Mouse (Mus musculus) T-cell, adult 2 months (primary cell): Measurements from ENCODE around the gene Ccr7.

Experiments used
- DNase-seq: peaks from one replicate; pipeline ENCODE4 v3.0.0; 2022; ENCODE audit warnings: low spot score

The Ccr7 gene

DNA sequence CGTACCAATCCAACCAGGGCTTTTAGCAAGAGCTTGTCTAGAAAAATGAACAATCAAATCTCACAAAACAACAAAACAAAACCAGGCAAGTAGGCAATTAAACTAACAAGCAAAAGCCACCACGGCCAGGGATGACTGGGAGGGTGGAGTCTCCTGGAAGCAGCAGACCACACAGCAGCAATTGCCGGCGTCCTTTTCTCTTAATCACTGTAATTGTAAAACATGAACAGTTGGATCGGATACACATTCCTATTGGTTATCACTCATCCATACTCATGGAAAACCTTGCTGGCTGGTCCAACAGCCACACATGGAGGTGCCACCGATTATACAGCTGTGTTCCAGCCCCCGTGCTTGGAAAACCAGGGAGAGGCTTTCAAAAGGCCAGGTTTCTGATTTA is 37.0 kb downstream of the Ccr7 start:
- DNase-seq, result no peak

DNA sequence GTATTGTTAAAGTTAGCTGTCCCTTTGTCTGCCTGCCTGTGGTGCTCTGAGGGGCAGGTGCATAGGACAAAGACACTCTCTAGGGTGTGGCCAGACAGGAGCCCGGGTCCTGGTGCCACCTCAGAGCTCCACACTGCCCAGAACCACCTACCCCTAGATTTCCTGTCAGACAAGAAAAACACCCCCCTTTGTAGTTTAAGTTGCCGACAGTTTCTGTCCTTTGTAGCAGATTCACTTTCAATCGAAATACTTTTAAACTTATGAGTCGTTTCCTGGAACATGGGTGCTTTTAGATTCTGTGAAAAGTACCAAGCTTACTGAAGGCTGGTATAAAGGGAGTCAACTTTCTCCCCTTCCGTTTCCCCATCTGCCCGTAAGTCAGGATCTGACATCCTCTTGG is 38.9 kb downstream of the Ccr7 start:
- peak; percentile 69 for DNase-seq

DNA sequence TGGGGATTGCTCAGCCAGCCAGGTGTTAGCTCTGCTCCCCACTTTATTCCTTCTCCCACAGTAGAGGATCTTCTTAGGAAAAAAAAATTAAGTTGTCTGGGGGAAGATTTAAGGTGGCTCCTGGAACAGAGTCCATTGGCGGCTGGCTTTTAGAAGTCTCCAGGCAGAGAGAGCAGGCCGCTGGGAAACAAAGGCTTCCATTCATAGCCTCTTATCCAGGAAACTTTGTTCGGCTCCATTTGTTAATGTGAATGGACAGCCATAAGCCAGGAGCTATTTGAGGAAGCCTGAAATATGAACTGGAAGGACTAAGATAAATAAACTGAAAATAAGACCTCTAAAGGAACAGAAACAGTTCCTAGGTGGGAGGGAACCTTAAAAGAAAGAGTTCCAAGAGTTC is 41.8 kb downstream of the Ccr7 start:
- no peak for DNase-seq

DNA sequence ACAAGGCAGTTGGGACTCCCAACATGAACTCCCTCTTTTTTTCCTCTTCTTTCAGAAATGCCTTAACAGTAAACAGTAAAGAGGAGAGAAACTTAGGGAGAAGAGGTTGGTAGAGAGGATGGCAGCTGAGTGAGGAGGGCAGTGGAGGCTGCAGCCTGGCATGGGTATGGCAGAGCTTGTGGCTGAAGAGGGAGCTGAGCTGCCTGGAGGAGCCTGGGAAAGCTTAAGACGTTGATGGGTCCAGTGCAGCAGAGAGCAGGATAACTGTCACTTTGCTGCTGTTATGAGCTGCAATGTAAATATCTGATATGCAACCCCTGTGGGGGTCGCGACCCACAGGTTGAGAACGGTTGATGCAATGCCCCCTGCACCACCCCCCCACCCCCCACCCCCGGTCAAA is 42.2 kb downstream of the Ccr7 start:
- DNase-seq, result no peak

DNA sequence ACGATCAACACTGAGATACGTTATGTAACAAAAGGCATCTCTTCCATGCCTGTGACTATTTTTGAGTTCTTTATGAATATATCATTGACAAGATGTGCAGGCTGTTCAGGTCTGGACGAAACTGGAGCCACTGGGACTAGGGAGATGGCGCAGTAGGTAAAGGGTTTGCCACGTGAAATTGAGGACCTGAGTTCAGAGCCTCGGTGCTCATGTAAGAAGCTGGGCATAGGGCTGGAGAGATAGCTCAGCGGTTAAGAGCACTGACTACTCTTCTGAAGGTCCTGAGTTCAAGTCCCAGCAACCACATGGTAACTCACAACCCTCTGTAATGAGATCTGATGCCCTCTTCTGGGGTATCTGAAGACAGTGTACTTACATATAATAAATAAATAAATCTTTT is 43.2 kb downstream of the Ccr7 start:
- DNase-seq, result no peak

DNA sequence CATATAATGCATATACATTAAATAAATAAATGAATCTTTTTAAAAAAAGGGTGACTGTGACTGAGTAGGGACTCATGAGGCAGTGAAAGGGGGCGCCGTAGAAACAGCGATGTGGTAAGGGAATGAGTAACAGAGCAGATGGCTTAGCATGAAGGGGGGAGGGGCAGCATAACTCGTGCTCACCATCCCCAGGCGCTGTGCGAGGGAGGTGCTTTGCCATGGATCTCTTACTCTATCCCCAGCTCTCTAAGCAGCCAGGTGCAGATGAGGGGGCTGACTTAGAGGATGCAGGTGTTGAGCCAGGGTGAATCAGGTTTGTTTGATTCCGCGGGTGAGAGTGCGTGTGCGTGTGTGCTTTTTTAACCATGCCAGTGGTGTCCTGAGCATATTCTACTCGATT is 43.7 kb downstream of the Ccr7 start:
- DNase-seq, result peak; percentile 65

DNA sequence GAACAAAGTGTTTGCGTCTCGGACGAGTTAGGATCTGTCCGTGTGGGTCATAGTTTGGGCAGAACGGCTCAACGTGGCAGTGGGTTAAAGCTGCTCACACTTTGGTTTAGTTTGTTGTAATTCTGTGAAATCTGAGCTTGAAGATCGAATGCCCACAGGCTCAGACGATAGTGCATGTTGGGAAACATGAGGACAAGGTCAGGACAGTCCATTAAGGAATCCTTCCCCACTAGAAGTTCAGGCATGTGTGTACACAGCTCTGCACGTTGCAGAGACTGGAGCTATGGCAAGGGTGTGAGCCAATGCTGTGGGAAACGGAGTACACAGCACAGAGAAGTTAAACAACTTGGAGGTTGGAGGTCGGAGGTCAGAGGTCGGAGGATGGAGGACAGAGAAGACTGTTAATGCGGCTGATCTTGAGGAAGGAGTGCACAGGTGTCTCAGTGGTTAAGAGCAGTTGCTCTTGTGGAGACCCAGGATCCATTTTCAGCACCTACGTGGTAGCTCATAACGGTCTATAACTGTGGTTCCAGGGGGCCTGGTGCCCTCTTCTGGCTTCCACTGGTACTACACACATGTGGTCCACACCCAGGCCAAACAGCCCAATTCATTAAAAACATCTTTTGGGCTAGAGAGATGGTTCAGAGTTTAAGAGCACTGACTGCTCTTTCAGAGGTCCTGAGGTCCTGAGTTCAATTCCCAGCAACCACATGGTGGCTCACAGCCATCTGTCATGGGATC is 44.3 kb downstream of the Ccr7 start:
- DNase-seq, result no peak

DNA sequence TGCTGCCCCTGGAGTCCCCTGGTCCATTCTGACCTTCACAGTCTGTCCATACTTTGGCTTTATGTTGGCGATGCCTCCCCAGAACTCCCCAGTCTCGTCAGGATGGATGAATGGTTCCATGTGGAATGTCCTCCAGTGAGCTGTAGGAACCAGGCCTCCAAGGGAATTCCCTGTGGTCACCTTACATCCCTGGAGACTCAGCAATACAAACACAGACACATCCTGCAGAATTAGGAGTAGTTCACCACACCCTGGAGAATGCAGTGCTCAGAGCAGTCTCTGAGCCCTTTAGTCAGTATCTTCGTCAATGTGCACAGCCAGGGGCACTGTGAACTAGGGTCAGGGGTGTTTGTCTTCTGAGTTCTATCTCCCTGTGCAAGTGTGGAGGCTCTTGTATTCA is 46.6 kb downstream of the Ccr7 start:
- no peak for DNase-seq

DNA sequence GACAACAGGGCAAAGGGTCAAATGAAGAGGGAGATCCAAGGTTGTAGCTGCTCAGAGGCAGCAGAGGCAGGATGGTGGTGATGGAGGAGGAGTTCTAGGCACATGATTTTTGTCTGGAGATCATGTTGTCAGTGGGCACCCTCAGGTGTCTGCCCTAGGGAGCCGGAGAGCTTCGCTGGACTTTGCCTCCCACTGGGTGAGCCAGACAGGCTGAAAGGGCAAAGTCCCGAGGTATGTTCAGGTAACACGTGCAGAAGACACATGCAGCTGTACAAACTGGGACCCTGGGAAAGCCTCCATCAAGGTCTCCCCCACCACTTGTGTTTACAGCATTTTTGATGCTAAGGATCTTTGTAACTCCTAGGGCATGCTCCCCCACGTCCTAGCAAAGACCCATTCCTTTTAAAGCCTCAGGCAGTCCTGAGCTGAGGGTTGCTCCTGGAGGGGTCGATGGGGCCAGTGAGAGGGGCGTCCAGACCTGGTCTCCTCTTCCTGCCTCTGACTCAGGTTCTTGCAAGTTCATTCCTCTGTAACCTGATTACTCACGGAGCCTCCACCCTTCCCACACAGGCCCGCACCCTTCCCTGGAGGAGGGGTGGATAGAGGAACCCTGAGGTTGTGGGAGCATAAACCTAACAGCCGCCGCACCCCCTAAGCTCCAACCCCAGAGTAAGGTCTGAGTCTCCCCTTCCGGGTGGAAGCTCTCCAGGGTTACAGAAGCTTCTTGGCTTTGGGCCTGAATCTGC is 48.7 kb downstream of the Ccr7 start:
- no peak for DNase-seq

DNA sequence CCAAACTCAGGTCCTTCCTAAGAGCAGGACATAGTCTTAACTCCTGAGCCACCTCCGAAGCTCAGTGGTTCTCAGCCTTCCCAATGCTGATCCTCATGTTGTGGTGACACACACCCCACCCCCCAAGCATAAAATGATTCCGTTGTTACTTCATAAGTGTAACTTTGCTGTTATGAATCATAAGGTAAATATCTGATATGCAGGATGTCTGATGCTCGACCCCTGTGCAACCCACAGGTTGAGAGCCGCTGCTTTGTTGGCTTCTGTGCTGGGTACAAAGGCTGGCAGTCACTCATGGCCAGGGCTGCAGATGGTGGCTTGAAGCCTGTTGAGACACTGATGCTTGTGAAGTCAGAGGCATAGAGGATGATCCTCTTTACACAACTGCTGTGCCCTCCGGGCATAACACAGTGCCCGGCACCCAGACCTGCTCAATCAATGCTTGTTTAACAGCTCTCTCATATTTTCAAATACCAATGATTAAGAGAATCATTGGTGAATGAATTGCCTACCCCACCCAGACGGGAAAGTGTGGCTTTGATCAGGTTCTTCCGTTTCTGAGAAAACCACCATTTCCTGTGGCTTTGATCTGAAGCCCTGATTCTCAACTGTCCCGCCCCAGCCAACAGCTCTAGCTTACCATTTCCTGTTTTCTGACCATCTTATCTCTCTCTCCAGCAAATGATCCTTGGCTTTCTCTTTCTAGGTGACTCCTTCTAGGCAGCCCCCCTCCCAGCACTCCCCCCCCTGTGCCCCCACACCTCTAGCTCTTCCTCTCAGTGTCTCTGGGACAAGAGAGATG is 50.1 kb downstream of the Ccr7 start:
- DNase-seq, result peak; percentile 89

DNA sequence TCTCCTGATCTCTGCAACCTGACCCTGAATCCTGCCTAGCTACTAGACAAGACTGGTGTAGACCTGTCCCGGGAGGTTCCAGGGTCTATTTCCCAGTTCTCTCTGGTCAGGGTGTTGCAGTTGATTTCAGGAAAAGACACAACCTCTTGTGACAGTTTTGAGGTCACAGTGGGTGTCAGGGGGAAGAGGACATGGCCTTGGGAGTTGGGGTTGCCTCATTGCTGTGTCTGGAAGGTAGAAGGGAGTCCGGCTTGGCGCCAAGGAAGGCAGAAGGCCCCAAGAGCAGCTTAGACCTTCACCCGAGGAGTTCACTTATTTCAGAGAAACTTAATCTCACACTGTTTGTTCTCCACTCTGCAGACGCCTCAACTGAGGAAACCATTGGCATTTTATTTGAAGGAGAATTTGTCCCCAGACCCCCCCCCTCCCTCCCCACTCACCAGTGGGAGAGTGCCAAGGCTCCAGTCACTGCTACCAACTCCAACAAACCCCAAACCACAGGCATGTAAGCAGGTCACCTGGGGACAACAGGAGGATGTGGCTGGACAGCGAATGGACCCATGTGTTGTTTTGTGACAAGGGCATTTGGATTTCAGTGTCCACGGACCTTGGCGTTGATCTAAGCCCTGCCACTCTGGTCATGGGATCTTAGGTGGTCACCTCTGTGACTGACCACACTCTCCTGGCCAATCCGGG is 52.2 kb downstream of the Ccr7 start:
- DNase-seq, result no peak

DNA sequence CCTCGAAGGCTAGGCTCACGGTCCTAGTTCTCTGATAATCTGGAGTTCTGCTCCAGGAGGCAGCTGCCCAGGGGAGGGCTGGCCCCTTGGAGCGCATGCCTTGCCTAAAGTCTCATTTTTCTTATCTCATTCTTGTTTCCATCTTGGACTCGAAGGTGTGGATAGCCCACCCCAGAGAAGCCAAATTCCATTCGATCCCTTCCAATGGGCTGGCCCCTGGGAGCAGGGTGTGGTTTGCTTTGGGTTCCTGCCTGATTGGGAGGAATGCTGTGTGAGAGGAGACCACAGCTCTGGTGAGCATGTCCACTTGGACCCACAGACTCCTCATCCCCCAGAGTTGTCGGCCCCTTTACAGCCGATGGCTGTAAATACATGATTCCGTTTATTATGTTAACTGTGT is 53.2 kb downstream of the Ccr7 start:
- DNase-seq, result no peak

DNA sequence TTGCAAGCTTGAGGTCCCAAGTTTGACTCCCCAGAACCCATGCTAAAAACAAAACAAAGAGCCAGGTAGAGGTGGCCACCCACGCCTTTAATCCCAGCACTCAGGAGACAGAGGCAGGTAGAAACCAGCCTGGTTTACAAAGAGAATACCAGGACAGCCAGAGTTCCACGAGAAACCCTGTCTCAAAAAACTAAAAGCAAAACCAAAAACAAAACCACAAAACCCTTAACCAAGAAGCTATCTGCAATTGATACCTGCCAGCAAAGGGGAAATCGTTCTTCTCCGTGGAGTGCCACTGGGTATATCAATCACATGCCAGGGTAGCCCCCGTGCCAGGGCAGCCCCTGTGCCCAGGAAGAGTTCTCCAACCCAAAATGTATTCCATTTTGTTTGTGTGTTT is 54.7 kb downstream of the Ccr7 start:
- no peak for DNase-seq

DNA sequence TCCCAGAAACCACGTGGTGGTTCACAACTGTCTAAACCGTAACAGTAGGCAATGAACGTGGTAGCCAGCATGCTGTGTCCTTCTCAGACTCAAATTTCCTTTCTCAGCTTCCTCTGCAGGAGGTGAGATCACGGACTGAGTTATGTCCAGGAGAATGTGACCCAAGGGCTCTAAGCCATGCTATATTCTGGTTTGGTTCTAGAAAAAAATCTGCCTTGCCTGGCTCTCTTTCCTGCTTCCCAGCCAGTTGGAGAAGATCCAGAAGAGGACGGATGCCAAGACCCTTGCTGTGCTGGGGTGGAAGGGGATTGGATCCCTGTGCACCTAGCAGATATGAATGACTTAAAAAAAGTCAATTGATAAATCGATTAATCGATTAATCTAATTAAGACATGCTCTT is 55.4 kb downstream of the Ccr7 start:
- DNase-seq, result no peak

DNA sequence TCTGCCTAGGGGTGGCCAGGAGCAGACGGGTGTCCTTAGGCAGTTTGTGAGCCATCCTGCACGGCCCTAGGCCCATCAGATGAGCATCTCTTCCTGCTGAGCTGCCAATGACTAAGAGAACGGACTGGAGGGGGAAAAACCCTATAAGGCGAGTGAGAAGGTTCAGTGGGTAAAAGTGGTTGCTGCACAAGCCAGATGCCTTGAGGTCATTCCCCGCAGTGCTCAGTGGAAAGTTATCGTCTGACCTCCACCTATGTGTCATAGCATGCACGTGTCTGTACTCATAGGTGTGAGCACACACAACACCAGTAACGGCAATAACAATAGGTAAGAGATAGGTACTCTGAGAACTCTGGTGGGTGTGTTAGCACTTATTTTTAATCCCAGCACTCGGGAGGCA is 56.0 kb downstream of the Ccr7 start:
- DNase-seq, result no peak

DNA sequence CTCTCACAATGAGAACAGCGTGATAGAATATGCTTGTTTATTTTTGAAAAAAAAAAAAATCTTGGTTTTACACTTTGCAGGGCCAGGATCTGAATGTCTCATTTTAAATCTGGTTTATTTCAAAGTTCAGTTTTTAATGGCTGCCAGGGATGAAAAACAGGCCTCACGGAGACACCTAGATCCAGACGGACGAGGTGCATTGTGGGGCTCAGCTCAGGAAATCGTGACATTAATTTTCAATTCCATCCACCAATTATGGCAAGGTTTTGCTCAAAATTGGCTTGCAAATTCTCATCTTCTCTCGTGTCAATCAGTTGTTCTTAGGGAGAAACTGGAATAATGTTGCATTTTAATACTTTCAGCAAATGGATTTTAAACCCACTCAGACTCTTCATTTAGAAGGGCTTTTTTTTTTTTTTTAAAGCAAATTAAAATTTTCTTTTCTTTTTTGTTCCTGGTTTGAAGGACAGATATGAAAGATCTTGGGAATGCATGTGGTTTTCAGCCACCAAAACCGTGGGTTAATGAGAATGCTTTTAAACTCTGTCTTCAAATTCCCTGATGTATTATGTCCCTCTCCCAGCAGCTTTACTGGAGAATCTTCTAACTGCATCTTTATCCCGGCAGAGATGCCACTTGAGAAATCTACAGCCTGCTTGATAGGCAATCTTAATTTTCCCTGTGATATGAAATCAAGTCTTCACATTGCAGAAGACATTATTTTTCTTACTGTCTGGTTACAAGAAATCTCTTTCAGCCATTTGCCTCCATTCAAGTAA is 57.7 kb downstream of the Ccr7 start:
- no peak for DNase-seq

DNA sequence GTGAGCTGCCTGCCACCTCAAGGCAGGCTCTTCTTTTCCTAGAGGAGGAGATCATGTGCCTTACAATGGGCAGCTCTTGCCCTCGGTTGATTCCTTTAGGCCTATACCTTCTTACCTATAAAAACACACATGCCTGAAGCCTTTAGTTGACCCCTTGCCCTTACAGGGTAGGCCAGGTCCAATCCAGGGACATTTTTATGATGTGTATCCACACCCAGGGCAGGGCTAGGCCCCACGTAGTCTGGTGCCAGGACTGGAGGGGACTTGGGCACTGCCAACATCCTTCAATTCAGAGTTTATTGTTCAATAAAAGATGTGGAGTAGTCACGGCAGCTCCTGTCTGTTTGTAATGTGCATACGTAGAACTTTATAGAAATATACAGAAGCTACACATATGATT is 58.5 kb downstream of the Ccr7 start:
- DNase-seq, result no peak

DNA sequence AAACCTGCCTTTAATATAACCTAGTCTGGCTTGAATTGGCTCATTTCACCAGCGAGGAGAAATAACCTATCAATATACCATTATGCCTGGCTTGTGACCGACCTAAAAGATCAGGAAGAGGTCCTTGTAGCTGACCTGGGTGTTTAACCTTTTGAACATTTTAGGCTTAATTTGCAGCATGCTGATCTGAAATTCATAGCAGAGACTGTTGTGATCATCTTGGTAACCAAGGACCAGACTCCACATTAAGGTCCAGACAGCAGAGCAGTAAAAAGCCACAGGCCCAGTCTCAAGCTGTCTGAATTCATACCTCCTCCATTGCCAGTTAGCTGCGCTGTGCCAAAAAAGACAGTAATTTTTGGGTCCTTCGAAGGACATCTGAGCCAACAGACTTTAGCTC is 59.1 kb downstream of the Ccr7 start:
- no peak for DNase-seq

DNA sequence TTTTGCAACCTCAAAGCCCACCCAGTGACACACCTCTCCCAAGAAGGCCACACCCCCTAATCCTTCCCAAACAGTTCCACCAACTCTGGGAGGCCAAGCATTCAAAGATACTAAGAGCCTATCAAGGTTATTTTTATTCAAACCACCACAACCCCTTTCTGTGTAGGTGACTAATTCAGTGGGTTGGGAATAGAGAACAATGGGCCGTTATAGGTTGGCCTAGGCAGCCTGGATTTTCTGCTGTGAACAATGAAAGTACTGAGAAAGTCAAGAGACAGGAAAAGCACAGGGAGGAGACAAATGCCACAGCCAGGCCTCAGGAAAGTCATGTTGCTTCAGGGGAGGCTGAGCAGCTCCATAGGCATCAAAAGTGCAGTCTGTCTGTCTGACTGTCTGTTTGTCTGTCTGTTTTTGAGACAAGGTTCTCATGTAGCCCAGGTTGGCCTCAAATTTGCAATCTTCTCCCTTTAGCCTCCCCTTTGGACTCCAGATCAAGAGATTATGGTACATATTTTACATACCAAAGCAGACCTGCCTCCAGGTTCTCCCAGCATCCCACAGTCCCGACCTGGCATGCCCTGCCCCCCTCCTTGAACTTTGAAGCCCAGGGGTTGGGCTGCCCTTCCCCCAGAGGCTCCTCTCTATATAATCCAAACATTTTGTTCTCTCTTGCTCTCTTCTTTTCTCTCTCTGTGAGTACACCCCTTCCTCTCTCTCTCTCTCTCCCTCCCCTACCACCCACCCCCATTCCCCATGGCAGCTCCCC is 59.8 kb downstream of the Ccr7 start:
- no peak for DNase-seq
